Mouse (Mus musculus) adrenal gland, adult 2 months (tissue): ENCODE data around the gene Cep152. TPM values are rescaled to one million over a fixed set of nuclear protein-coding genes. Genes with fewer than 3 reads are reported as not detected.

Experiments
- DNase-seq: peaks from one replicate; pipeline ENCODE4 v3.0.0; 2021
- long read RNA-seq: library from polyadenylated mRNA; stranded (forward); transcript quantifications from one replicate; pipeline ENCODE4 v2.0.0, GENCODE M21; 2021
- polyA plus RNA-seq: library from polyadenylated mRNA; depleted of rRNA; stranded (reverse); fragments of >200 nt; gene quantifications from 2 replicates; pipeline ENCODE4 v1.2.3, GENCODE M21; 2012; rRNA removed
- total RNA-seq, 2 experiments: library from RNA; stranded (reverse); gene quantifications; 2 replicates each; pipeline ENCODE4 v1.2.3; 2021

The Cep152 gene
- 1 to 10 TPM; 2.4 to 2.8 TPM for total RNA-seq
- polyA plus RNA-seq: 0.44 and 0.64 TPM in 2 replicates
- long read RNA-seq, partial matches to known transcripts: 0 of 1 reads
- long read RNA-seq, other reads (novel, unspliced or antisense): 1 of 1 reads

DNA sequence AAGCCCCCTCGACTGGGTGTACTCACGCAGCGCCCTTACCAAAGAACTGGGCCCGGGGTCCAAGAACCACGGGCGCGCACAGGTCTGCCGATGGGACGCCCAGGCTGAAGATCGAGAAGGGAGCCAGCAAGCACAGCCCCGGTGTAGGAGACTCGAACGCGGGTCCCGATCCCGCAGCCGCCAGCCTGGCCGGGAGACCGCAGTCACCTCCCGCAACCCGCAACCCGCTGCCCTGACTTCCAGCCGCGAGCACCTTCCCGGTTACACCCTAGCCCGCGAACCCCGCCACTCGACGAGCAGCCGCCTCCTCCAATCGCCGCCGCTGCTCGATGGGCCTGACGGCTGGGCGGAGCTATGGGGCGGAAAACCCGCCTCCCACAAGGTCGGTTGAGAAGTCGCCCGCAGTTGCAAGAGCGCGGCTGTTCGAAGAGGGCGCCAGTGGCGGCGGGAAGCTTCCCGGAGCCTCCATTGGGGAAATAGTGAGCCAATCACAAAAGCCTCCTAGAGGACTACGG is at the start of gene Cep152:
Gene Cep152 (minus strand): TSS at position 277 of the 515 bp plus-strand sequence.
- peak; percentile 99 for DNase-seq

DNA sequence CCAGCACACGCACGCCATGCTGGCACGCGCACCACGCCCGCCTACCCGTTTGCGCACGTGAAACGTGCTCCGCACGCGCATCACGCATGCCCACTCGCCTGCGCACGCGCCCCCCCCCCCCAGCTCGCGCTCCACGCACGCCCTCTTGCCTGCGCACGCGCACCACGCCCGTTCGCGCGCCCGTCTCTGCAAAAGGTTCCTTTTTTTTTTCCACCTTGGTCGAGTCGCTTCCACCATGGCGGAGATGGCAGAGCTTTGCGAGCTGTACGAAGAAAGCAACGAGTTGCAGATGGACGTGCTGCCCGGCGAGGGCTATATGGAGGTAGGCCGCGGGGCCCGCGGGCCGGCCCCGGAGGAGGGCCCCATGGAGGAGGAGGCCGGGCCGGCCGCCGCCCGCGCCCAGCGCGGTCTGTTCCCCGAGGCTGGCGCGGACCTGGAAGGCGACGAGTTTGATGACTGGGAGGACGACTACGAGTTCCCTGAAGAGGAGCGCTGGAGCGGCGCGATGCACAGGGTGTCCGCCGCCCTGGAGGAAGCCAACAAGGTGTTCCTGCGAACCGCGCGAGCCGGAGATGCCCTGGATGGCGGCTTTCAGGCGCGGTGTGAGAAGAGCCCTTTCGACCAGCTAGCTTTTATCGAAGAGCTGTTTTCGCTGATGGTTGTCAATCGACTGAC is 48.2 kb upstream of the Cep152 start, which contains the start of gene Eid1:
Gene Eid1 (plus strand): TSS at position 139 of the 675 bp plus-strand sequence.
- DNase-seq: peak; percentile 90

- DNase-seq: no peak
Measured at GRCm38 (mm10) chr2:125672568-125672956, 47.6 kb upstream of the Cep152 start.

DNA sequence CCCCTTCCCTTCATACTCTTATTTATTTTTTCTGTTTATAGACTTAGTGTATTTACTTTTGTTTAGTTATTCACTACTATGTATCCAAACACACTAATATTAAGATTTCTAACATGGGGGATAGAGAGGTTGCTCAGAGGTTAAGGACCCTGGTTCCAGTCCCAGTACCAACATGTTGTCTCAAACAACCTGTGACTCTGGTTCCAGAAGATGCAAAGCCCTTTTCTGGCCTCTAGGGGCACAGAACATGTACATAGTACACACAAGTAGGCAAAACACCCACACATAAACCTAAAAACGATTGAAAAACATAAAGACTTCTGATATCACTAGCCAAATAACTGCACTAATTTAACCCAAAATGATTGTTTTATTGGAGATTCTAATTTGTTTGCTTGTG is 45.9 kb upstream of the Cep152 start:
- no peak for DNase-seq

DNA sequence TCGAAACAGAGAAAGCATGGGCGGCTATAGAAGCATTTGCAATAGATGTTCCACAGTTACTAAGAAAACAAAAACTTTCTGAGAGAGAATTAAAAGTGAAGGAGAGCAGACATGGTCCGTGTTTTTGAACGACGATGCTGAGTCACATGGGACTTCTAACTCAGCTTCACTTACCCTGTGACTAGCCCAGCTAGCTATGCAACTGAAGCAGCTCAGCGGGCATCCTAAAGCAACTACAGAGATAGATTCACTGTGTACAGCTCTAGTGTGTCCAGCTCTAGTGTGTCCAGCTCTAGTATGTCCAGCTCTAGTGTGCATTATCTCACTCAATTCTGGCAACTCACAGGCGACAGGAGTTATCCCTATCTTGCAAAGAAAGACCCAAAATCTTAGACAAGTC is 42.8 kb upstream of the Cep152 start:
- no peak for DNase-seq

DNA sequence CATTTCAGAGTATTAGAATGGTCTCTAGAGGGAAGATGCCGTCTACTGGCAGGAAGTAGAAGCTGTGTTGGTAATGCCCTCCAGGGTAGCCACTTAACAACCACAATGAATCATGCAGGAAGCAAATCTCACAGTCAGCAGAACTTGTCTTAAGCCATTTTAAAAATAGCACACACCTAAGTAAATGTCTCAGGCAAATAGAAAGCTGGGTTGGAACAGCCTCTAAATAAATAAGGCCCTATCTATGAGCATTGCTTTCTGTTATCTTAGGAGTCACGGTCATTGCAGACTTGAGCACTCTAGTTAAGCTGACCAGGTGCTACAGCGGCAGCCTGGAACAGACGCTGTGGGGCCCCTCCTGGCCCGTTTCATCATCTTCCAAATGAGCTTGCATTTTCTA is 42.3 kb upstream of the Cep152 start:
- DNase-seq: no peak

DNA sequence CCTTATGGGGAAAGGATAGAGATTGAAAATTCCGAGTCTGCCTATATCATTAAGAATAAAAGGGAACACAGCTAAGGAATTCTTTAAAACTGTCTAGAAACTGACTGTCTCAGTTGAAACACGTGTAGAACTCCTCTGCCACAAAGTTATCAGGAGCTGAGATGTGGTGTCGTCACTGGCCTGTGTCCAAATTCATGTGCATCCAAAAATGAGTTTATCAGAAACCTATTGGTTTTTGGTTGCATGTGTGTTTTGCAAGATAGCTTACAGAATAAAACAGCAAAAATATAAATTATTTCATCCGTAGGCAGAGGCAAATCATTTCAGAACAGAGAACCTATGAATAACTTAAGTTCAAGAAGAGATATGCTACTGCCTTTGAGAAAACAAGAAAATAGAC is 41.8 kb upstream of the Cep152 start:
- no peak for DNase-seq

DNA sequence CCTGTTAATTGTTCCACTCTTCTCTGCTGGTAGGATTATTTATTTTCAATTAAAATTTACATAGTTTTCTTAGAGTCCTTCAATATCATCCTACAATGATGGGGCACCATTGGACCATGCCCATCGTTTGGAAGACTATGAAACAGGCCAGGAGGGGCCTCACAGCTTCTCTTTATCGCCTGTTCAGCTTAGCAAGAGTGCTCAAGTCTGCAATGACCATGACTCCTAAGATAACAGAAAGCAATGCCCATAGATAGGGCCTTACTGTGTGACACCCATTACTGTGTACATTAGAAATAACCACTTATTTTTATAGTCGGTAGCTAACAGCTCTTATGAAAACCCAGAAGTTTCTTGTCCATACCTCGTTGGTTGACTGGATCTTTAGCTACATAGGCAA is 41.0 kb upstream of the Cep152 start:
- DNase-seq: no peak

- DNase-seq: no peak
Measured at GRCm38 (mm10) chr2:125665213-125665612, 40.3 kb upstream of the Cep152 start.

GRCm38 (mm10) chr2:125662517-125662916 is 37.6 kb upstream of the Cep152 start:
- DNase-seq: no peak

- no peak for DNase-seq
Measured at GRCm38 (mm10) chr2:125661156-125661555, 36.2 kb upstream of the Cep152 start.

GRCm38 (mm10) chr2:125660537-125661130 is 35.7 kb upstream of the Cep152 start:
- peak; percentile 40 for DNase-seq

GRCm38 (mm10) chr2:125659823-125660536 is 35.1 kb upstream of the Cep152 start:
- peak; percentile 72 for DNase-seq

DNA sequence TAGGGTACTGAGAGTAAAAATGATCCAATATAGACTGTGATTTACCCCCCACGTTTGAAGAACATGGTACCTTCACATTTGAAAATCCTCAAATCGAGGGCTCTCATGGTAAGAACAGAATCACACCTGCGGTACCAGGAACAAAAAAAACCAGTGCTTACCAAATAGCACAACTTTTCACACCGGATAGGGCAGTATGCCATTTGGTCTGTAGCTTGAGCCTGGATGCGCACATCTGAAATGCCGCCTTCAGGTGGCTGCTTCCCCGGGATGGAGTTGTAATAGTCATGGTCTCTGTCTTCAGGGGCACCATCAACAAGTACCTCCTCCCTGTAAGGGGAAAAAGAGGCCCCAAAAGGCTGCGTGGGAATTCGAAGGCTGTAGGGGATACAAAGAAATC is 30.5 kb upstream of the Cep152 start:
- DNase-seq: no peak

GRCm38 (mm10) chr2:125653286-125653685 is 28.4 kb upstream of the Cep152 start:
- no peak for DNase-seq

DNA sequence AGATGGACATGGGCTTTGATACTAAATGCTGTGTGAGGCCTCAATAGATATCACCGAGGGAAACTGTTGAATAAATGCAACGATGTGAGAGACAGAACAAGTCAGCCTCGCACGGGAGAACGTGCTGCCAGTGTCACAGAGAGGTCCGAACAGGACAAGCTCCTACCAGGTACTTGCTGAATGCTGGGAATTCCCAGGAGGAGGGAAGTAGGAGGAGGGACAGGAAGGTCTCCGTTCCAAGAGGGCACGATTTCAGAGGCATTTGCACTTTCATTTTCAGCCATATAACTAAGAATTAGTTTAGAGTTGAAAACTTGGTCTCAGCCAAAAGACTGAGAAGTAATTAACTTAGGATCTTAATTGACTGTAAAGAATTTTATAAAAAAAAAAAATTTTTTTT is 26.6 kb upstream of the Cep152 start:
- DNase-seq: peak; percentile 14

DNA sequence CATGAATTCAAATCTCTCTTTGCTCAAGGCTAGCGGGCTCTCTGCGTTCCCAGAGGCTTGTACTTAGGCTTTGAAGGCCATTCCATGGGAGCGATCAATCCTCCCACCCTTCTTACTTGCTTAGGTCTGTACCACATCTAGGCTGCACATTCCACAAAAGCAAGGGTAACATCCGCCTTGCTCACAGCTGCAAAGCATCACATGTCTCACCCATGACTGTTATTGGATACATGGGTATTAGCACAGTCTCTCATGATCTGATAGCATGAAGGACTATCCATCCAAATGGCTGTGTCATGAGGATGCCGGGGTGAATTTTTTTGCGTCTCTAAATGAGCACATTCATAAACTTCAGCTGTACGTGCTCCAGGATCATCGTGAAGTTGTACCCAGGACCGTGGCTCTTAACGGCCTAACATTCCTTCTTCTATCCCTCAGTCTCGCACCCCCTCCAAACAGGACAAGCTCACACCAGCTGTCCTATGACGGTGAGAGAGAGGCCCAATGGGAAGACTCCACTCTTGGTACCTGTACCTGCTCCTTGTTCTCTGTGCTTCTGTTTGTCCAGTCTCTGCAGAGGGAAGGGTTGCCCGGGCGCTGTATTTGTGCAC is 25.9 kb upstream of the Cep152 start:
- DNase-seq: no peak

- no peak for DNase-seq
Measured at GRCm38 (mm10) chr2:125650038-125650437, 25.1 kb upstream of the Cep152 start.

- no peak for DNase-seq
Measured at GRCm38 (mm10) chr2:125644912-125645311, 20.0 kb upstream of the Cep152 start.

GRCm38 (mm10) chr2:125637331-125637730 is 12.4 kb upstream of the Cep152 start:
- no peak for DNase-seq

GRCm38 (mm10) chr2:125630010-125630409 is 5.1 kb upstream of the Cep152 start:
- DNase-seq: no peak

DNA sequence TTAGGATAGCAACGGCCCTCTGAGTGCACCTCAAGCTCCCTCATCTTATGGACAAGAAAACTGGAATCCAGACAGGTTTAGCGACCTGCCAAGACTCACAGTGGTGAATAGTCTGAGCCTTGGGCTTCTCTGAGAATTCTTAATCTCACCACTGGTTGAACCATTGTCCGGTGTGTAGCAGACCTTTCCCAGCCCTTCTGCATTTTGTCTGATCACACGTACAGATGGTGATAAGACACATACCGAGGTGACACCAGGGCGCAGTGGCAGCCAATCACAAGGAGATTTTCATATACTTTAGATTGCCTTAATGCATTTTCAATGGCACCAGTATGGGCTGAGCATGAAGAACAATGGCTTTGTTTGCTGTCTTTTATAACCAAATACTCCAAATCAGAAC is 3.6 kb upstream of the Cep152 start:
- no peak for DNase-seq
